Mouse (Mus musculus) olfactory bulb, adult 2 months (tissue): ENCODE measurements around the gene Sfmbt1. TPM values are rescaled to one million over a fixed set of nuclear protein-coding genes. Genes with fewer than 3 reads are reported as not detected.

Experiments
- H3K27ac ChIP-seq: fragments of 200-500 bp; 2 replicates; pipeline ENCODE4 v1.5.1; 2012; ENCODE audit warnings: low read depth, low read length; ENCODE audit not compliant: insufficient read depth
- H3K4me1 ChIP-seq: fragments of 200-500 bp; 2 replicates; pipeline ENCODE4 v1.6.1; 2012; ENCODE audit warnings: low read length; ENCODE audit not compliant: control insufficient read depth, insufficient read depth
- H3K4me3 ChIP-seq: fragments of 200-500 bp; 2 replicates; pipeline ENCODE4 v1.5.1; 2012; ENCODE audit warnings: mild to moderate bottlenecking, low read depth, low read length, moderate library complexity; ENCODE audit not compliant: insufficient read depth
- CTCF ChIP-seq: fragments of 200-500 bp; IDR thresholded peaks from 2 replicates; pipeline ENCODE4 v1.5.1; 2012; ENCODE audit warnings: low read depth, mild to moderate bottlenecking, low read length, moderate library complexity; ENCODE audit not compliant: insufficient read depth
- POLR2A ChIP-seq: fragments of 200-500 bp; IDR thresholded peaks from 2 replicates; pipeline ENCODE4 v1.6.1; 2012; ENCODE audit warnings: mild to moderate bottlenecking, low read depth, low read length, moderate library complexity; ENCODE audit not compliant: insufficient read depth
- WGBS: fragments of 180-500 bp; shearing (Covaris S2); methylation state at CpG from one replicate; pipeline ENCODE4 v1.1.7; 2018; 5-methylcytosine and 5-hydroxymethylcytosine counted together
- polyA plus RNA-seq: library from polyadenylated mRNA; stranded (reverse); fragments of >200 nt; gene quantifications from 2 replicates; pipeline ENCODE4 v1.2.4, GENCODE M21; 2012; ENCODE audit warnings: low replicate concordance; ENCODE audit not compliant: missing spikeins, insufficient read depth, insufficient read length

The Sfmbt1 gene
- polyA plus RNA-seq = not detected in 2 replicates

- TF ChIP-seq POLR2A (no peak), CTCF (no peak)
- peak within 1 kb of the TSS; percentile 73 for H3K27ac ChIP-seq
- WGBS = 3% methylated on average over 87 of the region's 87 CpGs
- H3K4me3 ChIP-seq = peak within 1 kb of the TSS; percentile 67
- peaks cover 9% of the 10 kb centered on the region for H3K4me1 ChIP-seq
Observed at GRCm38 (mm10) chr14:30714799-30715617, at the start of gene Sfmbt1. TSS of gene Sfmbt1 (plus strand) at chr14:30714849.

- WGBS = 74% methylated on average over 3 of the region's 3 CpGs
- TF ChIP-seq POLR2A = no peak
- no peak for TF ChIP-seq CTCF
- Histone ChIP-seq H3K4me1 (peaks cover 8% of the 10 kb centered on the region), H3K27ac (no peak overlapping the region), H3K4me3 (no peak overlapping the region)
Observed at GRCm38 (mm10) chr14:30666061-30666460, 48.6 kb upstream of the Sfmbt1 start.

GRCm38 (mm10) chr14:30666604-30667003, 48.0 kb upstream of the Sfmbt1 start:
- TF ChIP-seq POLR2A (no peak), CTCF (no peak)
- Histone ChIP-seq H3K4me3 (no peak overlapping the region), H3K4me1 (peaks cover 11% of the 10 kb centered on the region), H3K27ac (no peak overlapping the region)
- WGBS = 59% methylated on average over 4 of the region's 4 CpGs

GRCm38 (mm10) chr14:30670161-30670560, 44.5 kb upstream of the Sfmbt1 start:
- no peak overlapping the region for H3K27ac ChIP-seq
- TF ChIP-seq POLR2A = no peak
- no peak for TF ChIP-seq CTCF
- WGBS = 96% methylated on average over 6 of the region's 6 CpGs
- H3K4me3 ChIP-seq = no peak overlapping the region
- H3K4me1 ChIP-seq = peaks cover 11% of the 10 kb centered on the region

- Histone ChIP-seq H3K4me3 (no peak overlapping the region), H3K4me1 (peaks cover 9% of the 10 kb centered on the region), H3K27ac (0 out of 2 replicates have a peak overlapping the region, but pooled peaks have one; percentile 14)
- 36% methylated on average over 15 of the region's 15 CpGs for WGBS
- TF ChIP-seq CTCF = no peak
- TF ChIP-seq POLR2A = no peak
Observed at GRCm38 (mm10) chr14:30671095-30671985, 43.3 kb upstream of the Sfmbt1 start.

GRCm38 (mm10) chr14:30671986-30672312, 42.7 kb upstream of the Sfmbt1 start:
- 3% methylated on average over 3 of the region's 3 CpGs for WGBS
- Histone ChIP-seq H3K4me3 (no peak overlapping the region), H3K4me1 (peaks cover 8% of the 10 kb centered on the region), H3K27ac (0 out of 2 replicates have a peak overlapping the region, but pooled peaks have one; percentile 14)
- TF ChIP-seq POLR2A (no peak), CTCF (peak; percentile 43; the same call in 1 of the 2 replicates)

- WGBS = 64% methylated on average over 6 of the region's 6 CpGs
- TF ChIP-seq CTCF (no peak), POLR2A (no peak)
- H3K4me1 ChIP-seq = peaks cover 6% of the 10 kb centered on the region
- no peak overlapping the region for H3K4me3 ChIP-seq
- H3K27ac ChIP-seq = no peak overlapping the region
Observed at GRCm38 (mm10) chr14:30674947-30675346, 39.7 kb upstream of the Sfmbt1 start.

- H3K4me3 ChIP-seq = no peak overlapping the region
- H3K27ac ChIP-seq = no peak overlapping the region
- WGBS = 91% methylated on average over 3 of the region's 3 CpGs
- no peak for TF ChIP-seq CTCF
- TF ChIP-seq POLR2A = no peak
- no peaks in the 10 kb centered on the region for H3K4me1 ChIP-seq
Observed at GRCm38 (mm10) chr14:30682131-30682530, 32.5 kb upstream of the Sfmbt1 start.
